Mouse (Mus musculus) heart, embryonic 16.5 days (tissue): Measurements from ENCODE around the gene Dnajb2. TPM values are rescaled to one million over a fixed set of nuclear protein-coding genes. Genes with fewer than 3 reads are reported as not detected.

Experiments
- ATAC-seq: fragments of 200-750 bp; cut with Nextera tagmentation; replicated peaks from 2 replicates; pipeline ENCODE4 v1.8.0; 2017; ENCODE audit warnings: moderate number of reproducible peaks; ENCODE audit not compliant: insufficient read depth, low FRiP score; ENCODE audit errors: extremely low read depth
- H3K27ac ChIP-seq: fragments of 300-500 bp; sonication (generic); 2 replicates; pipeline ENCODE4 v1.5.1; 2014; ENCODE audit warnings: mild to moderate bottlenecking, low read length, control low read depth, moderate library complexity
- H3K27me3 ChIP-seq: fragments of 300-500 bp; sonication (generic); 2 replicates; pipeline ENCODE4 v1.6.1; 2014; ENCODE audit warnings: low read length, mixed read lengths; ENCODE audit not compliant: control insufficient read depth, insufficient read depth
- H3K36me3 ChIP-seq: fragments of 300-500 bp; sonication (generic); 2 replicates; pipeline ENCODE4 v1.6.1; 2014; ENCODE audit not compliant: control insufficient read depth, insufficient read depth
- H3K4me1 ChIP-seq: fragments of 300-500 bp; sonication (generic); 2 replicates; pipeline ENCODE4 v1.6.1; 2014; ENCODE audit warnings: low read length, mixed read lengths; ENCODE audit not compliant: control insufficient read depth, insufficient read depth
- H3K4me2 ChIP-seq: fragments of 300-500 bp; sonication (generic); 2 replicates; pipeline ENCODE4 v1.6.1; 2014; ENCODE audit warnings: low read depth, mild to moderate bottlenecking, control low read depth, low read length
- H3K4me3 ChIP-seq: fragments of 300-500 bp; sonication (generic); 2 replicates; pipeline ENCODE4 v1.5.1; 2014; ENCODE audit warnings: mild to moderate bottlenecking, control low read depth, low read length
- H3K9ac ChIP-seq: fragments of 300-500 bp; sonication (generic); 2 replicates; pipeline ENCODE4 v1.6.1; 2014; ENCODE audit warnings: low read length, control low read depth
- H3K9me3 ChIP-seq: fragments of 300-500 bp; sonication (generic); replicated peaks from 2 replicates; pipeline ENCODE4 v1.6.1; 2016; ENCODE audit warnings: low read length; ENCODE audit not compliant: control insufficient read depth
- WGBS: fragments of 180-500 bp; shearing (Covaris S2); extraction: QIAGEN DNeasy Blood & Tissue Kit; methylation state at CpG from one replicate; pipeline ENCODE4 v1.1.7; 2014; 5-methylcytosine and 5-hydroxymethylcytosine counted together
- polyA plus RNA-seq: library from polyadenylated mRNA; unstranded; fragments of >200 nt; fragmentation: Nextera tagmentation; extraction: Ambion mirVana; gene quantifications from 2 replicates; pipeline ENCODE4 v1.2.1, GENCODE M21; 2015

Dnajb2 gene
- polyA plus RNA-seq, 1 experiment from 2014 or later = 46.0 TPM

- Histone ChIP-seq H3K4me1 (peaks cover 20% of the 10 kb centered on the region), H3K4me3 (no peak overlapping the region), H3K27ac (peak overlapping the region; percentile 21; the same call in 1 of the 2 replicates), H3K9ac (no peak overlapping the region), H3K27me3 (no peaks in the 10 kb centered on the region), H3K9me3 (no peaks in the 10 kb centered on the region), H3K36me3 (peaks cover 24% of the 10 kb centered on the region), H3K4me2 (no peak overlapping the region)
- no peak for ATAC-seq
- 60% methylated on average over 10 of the region's 10 CpGs for WGBS
Observed at GRCm38 (mm10) chr1:75239591-75239990, 3.4 kb downstream of the Dnajb2 start.

DNA sequence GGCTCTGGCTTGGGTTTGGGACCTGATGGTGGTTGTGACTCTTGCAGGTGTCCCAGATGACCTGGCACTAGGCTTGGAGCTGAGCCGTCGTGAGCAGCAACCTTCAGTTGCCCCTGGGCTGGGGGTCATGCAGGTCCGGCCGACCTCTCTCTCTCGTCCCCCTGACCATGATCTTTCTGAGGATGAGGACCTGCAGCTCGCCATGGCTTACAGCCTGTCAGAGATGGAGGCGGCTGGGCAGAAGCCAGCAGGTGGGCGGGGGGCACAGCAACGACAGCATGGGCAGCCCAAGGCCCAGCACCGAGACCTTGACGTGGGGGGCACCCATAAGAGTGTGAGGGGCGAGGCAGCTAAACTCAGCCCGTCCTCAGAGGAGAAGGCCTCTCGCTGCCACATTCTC is 7.2 kb downstream of the Dnajb2 start:
- H3K36me3 ChIP-seq = peaks cover 24% of the 10 kb centered on the region
- no peak for ATAC-seq
- H3K4me2 ChIP-seq = no peak overlapping the region

DNA sequence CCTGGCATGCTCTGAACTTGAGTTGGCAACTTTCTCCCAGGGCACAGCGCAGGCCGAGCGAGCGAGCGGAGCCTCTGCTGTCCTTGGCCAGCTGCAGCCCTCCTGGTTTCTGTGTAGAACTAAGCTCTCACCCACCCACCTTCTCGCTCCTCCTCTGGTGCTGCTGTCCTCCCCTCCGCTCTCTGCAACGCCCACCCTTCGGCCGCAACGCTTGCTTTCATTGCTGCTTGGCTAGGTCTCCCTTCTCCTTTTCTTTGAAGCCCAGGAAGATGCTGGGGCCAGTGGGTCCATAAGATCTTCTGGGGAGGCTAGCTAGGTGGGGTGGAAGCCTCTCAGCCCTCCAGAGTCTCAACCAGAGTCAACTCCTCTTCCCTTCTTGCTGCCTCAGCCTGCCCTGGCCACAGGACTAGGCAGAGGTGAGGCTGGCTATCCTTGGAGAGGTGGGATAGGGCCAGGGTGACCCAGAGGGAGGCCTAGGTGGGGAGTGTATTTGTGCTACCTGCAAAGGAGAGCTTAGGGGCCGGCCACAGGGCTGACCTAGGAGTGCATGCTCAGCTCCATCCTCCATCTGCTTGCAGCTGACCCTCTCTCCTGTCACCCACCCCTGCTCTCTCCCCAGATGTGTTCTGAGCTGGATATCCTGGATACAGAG is 8.1 kb downstream of the Dnajb2 start:
- WGBS = 89% methylated on average over 12 of the region's 12 CpGs
- Histone ChIP-seq H3K4me3 (no peak overlapping the region), H3K4me1 (peaks cover 25% of the 10 kb centered on the region), H3K36me3 (peaks cover 24% of the 10 kb centered on the region), H3K9me3 (no peaks in the 10 kb centered on the region), H3K9ac (no peak overlapping the region), H3K4me2 (no peak overlapping the region), H3K27me3 (no peaks in the 10 kb centered on the region), H3K27ac (no peak overlapping the region)
- no peak for ATAC-seq

More for the DNA sequence above, 7.2 kb downstream of the Dnajb2 start:
- H3K4me1 ChIP-seq = peaks cover 20% of the 10 kb centered on the region
- H3K9ac ChIP-seq = no peak overlapping the region
- whole genome bisulfite sequencing = 93% methylated on average over 14 of the region's 14 CpGs
- H3K9me3 ChIP-seq = no peaks in the 10 kb centered on the region
- no peak overlapping the region for H3K4me3 ChIP-seq
- no peaks in the 10 kb centered on the region for H3K27me3 ChIP-seq
- H3K27ac ChIP-seq = no peak overlapping the region

GRCm38 (mm10) chr1:75244836-75245235 is 8.6 kb downstream of the Dnajb2 start:
- peak; percentile 30; the same call in 1 of the 2 replicates for ATAC-seq
- H3K4me3 ChIP-seq = no peak overlapping the region
- H3K36me3 ChIP-seq = peaks cover 20% of the 10 kb centered on the region

GRCm38 (mm10) chr1:75247071-75247930 is 11.1 kb downstream of the Dnajb2 start:
- 80% methylated on average over 16 of the region's 16 CpGs for WGBS
- peak overlapping the region; percentile 51 for H3K9ac ChIP-seq
- H3K27ac ChIP-seq = peak overlapping the region; percentile 97
- no peaks in the 10 kb centered on the region for H3K27me3 ChIP-seq
- no peaks in the 10 kb centered on the region for H3K9me3 ChIP-seq
- peaks cover 4% of the 10 kb centered on the region; the same call in 1 of the 2 replicates for H3K36me3 ChIP-seq
- H3K4me3 ChIP-seq = no peak overlapping the region
- H3K4me2 ChIP-seq = peak overlapping the region; percentile 29
- peaks cover 30% of the 10 kb centered on the region for H3K4me1 ChIP-seq
- ATAC-seq = no peak

More at GRCm38 (mm10) chr1:75244836-75245235, 8.6 kb downstream of the Dnajb2 start:
- 28% methylated on average over 4 of the region's 4 CpGs for WGBS
- Histone ChIP-seq H3K9me3 (no peaks in the 10 kb centered on the region), H3K4me2 (no peak overlapping the region), H3K27ac (no peak overlapping the region), H3K4me1 (peaks cover 28% of the 10 kb centered on the region), H3K27me3 (no peaks in the 10 kb centered on the region), H3K9ac (no peak overlapping the region)

DNA sequence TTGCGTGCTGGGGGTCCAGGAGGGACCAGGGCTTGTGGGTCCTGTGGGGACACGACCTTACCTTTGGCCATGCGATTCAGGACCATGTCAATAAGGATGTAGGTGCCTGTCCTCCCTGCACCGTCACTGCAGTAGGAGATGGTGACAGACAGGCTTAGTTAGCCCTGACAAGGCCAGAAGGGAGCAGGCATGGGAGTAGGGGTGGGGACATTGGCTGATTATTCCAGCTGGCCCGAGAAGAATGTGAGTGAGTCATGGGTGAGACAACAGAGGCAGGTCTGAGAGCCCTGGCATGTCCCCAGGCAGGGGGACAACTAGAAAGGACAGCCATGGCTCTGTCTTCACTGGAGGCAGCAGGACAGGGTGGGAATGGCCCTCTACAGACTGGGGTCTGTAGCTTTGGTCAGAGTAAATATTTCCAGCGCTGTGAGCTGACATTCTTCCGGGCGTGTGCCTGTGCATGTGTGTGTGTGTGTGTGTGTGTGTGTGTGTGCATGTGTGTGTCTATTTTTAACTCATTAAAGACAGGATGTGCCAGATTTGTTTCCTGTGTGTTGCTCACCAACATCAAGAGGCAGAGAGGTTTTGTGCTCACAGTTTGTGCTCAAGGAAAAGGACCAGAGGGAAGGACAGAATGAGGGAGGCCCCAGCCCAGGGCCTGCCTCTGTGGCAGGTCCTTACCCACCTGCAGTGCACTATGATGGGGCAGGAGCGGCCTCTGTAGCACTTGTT is 12.0 kb downstream of the Dnajb2 start:
- peak overlapping the region; percentile 29 for H3K4me2 ChIP-seq

DNA sequence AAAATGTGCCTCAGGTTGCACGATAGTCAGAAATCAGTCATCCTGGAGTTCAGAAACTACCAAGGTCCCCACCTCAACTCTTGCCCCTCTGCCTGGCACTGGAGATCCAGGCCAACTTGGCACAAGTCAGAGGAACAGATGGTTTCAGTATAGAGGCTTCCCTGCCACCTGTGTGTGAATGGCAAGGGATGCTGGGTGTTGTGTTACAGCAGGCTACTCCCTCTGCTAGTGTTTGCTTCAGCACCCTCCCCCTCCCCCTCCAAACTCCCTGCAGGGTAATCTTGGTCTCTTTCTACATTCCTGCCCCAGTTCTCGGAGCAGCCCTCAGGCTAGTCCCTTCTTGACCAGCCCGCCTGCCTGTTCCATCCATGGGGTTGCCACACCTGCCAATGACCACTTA is 14.3 kb downstream of the Dnajb2 start:
- no peak for ATAC-seq
- peaks cover 30% of the 10 kb centered on the region for H3K4me1 ChIP-seq
- H3K27ac ChIP-seq = no peak overlapping the region
- no peaks in the 10 kb centered on the region for H3K36me3 ChIP-seq
- H3K4me2 ChIP-seq = no peak overlapping the region
- 73% methylated on average over 3 of the region's 3 CpGs for WGBS
- no peak overlapping the region for H3K9ac ChIP-seq
- H3K9me3 ChIP-seq = no peaks in the 10 kb centered on the region
- H3K27me3 ChIP-seq = no peaks in the 10 kb centered on the region; the same call in 1 of the 2 replicates
- no peak overlapping the region for H3K4me3 ChIP-seq

More for the DNA sequence above, 12.0 kb downstream of the Dnajb2 start:
- ATAC-seq = peak; percentile 79
- 27% methylated on average over 9 of the region's 9 CpGs for WGBS
- H3K27ac ChIP-seq = peak overlapping the region; percentile 97
- no peak overlapping the region for H3K4me3 ChIP-seq
- H3K4me1 ChIP-seq = peaks cover 30% of the 10 kb centered on the region
- H3K9me3 ChIP-seq = no peaks in the 10 kb centered on the region
- H3K9ac ChIP-seq = peak overlapping the region; percentile 63
- H3K36me3 ChIP-seq = peaks cover 4% of the 10 kb centered on the region; the same call in 1 of the 2 replicates
- no peaks in the 10 kb centered on the region for H3K27me3 ChIP-seq

DNA sequence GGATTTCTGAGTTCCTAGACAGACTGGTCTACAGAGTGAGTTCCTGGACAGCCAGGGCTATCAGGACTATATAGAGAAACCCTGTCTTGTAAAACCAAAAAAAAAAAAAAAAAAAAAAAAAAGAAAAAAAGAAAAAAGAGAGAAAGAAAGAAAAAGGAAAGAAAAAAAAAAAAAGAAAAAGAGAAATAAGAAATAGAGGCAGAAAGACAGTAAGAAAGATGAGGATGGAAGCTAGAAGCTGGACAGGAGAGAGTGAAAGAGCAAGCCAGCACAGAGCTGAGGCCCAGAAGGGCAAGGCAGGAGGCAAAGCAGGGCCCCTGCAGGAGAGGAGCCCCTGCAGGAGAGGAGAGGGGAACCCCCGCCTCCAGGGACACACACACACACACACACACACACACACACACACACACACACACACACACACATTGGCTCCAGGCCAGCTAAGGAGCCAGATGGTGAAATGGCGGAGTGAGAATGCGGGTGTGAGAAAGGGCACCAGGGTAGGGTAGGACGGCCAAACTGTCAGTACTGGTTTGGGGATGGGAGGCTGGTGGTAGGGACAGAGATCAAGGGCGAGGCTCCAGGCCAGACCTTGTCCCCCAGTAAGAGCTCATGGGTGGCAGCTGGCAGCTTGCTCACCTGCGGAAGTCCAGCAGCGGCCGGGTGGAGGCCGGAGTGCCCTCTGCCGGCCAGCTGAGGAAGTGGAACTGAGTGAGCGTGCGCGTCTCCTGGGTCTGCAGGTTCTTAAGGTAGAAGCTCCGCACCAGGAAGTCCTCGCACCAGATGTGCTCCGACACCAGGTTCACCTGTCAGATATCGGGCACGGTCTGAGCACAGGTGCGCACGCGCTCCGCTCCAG is 15.1 kb downstream of the Dnajb2 start:
- Histone ChIP-seq H3K9ac (peak overlapping the region; percentile 32; the same call in 1 of the 2 replicates), H3K27me3 (no peaks in the 10 kb centered on the region; the same call in 1 of the 2 replicates), H3K4me3 (peak overlapping the region; percentile 17), H3K36me3 (no peaks in the 10 kb centered on the region), H3K4me1 (peaks cover 30% of the 10 kb centered on the region), H3K4me2 (peak overlapping the region; percentile 51), H3K9me3 (no peaks in the 10 kb centered on the region), H3K27ac (no peak overlapping the region)
- 7% methylated on average over 21 of the region's 22 CpGs for WGBS
- ATAC-seq = peak; percentile 16; the same call in 1 of the 2 replicates
